Mouse (Mus musculus): ENCODE measurements around the gene Fbxo42. TPM values are rescaled to one million over a fixed set of nuclear protein-coding genes. Genes with fewer than 3 reads are reported as not detected.
"Not testable (repeated sequence)": the region's sequence is repeated elsewhere in the genome, so short reads cannot be mapped to it uniquely, and the experiment has no call there.

Fbxo42 gene
- polyA plus RNA-seq, 1 experiment from 2014 or later: 20.0 TPM

DNA sequence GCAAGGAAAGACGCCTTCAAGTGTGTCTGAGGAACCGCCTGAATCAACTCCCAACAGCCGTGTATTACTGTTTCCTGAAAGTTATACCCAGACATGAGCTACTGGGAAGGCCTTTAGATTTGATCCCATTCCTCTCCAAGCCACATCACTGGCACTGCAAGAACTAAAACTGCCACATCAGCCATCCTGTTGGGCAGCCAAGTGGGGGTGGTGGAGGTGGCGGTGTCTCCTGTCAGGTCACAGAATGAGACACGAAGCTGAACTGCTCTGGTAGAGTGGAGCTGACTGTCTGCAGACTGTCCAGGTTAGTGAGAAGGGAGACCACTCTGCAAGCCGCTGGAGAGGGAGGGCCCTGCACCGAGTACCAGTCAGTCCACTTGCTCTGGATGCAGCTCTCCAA, 25.1 kb upstream of the Fbxo42 start:
- no peak overlapping the region for H3K27ac ChIP-seq
- H3K4me1 ChIP-seq: peaks cover 20% of the 10 kb centered on the region; the same call in 1 of the 2 replicates
- H3K9ac ChIP-seq: no peak overlapping the region
- H3K9me3 ChIP-seq (replicated peaks): no peaks in the 10 kb centered on the region
- no peak for ATAC-seq
- peaks cover 18% of the 10 kb centered on the region for H3K36me3 ChIP-seq (ENCODE audit: poor library complexity, severe bottlenecking)
- H3K27me3 ChIP-seq: no peaks in the 10 kb centered on the region
- no peak overlapping the region for H3K4me3 ChIP-seq
- WGBS: 86% methylated on average over 7 of the region's 7 CpGs
- no peak overlapping the region for H3K4me2 ChIP-seq

DNA sequence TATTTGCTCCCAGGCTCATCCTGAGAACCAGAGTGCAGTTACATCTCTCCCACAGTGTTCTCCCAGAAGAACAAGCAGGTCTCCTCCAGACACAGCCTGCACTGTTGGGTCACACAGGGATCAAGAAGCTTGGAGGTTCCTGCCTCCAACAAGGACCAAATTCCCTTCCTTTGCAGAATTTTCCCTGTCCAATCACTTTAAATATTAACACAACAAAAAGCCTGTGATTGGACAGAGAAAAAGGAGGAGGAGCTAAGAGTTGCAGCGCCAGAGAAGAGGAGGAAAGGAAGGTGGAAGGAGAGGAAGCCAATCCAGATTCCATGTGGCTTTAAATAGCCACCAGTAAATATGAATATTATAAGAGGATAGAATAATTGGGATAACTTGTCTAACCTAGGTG, 24.6 kb upstream of the Fbxo42 start:
- Histone ChIP-seq H3K27me3 (no peaks in the 10 kb centered on the region), H3K4me3 (no peak overlapping the region), H3K9ac (no peak overlapping the region), H3K36me3 (ENCODE audit: poor library complexity, severe bottlenecking) (peaks cover 14% of the 10 kb centered on the region), H3K4me1 (peaks cover 20% of the 10 kb centered on the region; the same call in 1 of the 2 replicates), H3K27ac (no peak overlapping the region), H3K9me3 (replicated peaks) (no peaks in the 10 kb centered on the region), H3K4me2 (no peak overlapping the region)
- no peak for ATAC-seq
- WGBS: 30% methylated on average over 1 of the region's 1 CpGs

DNA sequence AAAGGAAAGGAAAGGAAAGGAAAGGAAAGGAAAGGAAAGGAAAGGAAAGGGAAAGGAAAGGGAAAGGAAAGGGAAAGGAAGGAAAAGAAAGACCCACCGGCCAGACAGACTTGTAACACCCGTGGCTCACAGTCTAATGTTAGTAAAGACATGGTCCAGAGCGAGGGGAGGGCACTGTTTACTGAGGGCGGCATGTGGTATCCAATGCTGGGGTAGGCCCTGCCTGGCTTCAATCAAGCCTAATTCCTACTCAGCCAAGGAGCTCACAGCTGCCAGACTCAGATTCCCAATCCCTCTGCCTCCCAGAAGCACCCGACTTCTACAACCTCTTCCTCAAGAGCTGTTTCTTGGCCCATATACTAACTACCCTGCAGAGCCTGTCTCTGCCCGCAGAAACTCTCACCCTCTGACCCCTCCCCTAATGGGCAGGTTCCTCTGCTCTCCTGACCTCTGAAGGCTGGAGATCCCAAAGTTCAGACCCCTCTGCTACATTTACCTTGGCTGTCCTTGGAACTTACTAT, 18.5 kb upstream of the Fbxo42 start:
- Histone ChIP-seq H3K4me1 (peaks cover 39% of the 10 kb centered on the region), H3K4me3 (no peak overlapping the region), H3K9me3 (replicated peaks) (no peaks in the 10 kb centered on the region), H3K27me3 (no peaks in the 10 kb centered on the region), H3K27ac (no peak overlapping the region), H3K36me3 (ENCODE audit: poor library complexity, severe bottlenecking) (peaks cover 9% of the 10 kb centered on the region), H3K4me2 (no peak overlapping the region), H3K9ac (no peak overlapping the region)
- no peak for ATAC-seq
- WGBS: 80% methylated on average over 6 of the region's 6 CpGs

DNA sequence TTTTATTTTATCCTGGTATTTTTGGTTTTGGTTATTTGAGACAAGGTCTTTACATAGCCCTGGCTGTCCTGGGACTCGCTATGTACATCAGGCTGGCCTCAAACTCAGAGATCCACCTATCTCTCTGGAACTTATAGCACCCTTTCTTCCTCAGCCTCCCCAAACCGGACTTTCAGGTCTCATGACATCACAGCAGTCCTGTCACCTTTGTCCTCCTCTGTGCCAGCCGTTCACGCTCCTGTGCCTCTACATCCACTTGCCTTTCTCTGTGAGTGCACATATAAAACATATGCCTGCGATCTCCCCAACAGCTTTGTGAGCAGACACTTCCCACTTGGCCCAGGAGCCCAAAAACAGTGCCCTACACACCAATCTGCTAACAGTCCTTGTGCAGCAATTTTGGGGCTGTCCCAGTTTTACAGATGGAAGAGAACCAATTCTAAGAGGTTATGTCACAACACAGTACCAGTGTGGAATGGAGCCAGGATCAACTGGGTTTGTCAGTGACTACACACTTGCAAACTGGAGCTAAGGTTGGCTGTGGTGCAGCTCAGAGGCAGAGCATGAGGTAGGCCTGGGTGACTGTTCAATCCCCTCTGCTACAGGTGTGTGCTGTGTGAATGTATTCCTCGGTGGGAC, 16.9 kb upstream of the Fbxo42 start:
- Histone ChIP-seq H3K27ac (0 out of 2 replicates have a peak overlapping the region, but pooled peaks have one; percentile 6), H3K4me1 (peaks cover 52% of the 10 kb centered on the region), H3K27me3 (no peaks in the 10 kb centered on the region), H3K9me3 (replicated peaks) (no peaks in the 10 kb centered on the region), H3K9ac (no peak overlapping the region), H3K4me2 (no peak overlapping the region), H3K36me3 (ENCODE audit: poor library complexity, severe bottlenecking) (peaks cover 8% of the 10 kb centered on the region), H3K4me3 (no peak overlapping the region)
- ATAC-seq: peak; percentile 38; the same call in 1 of the 2 replicates
- 78% methylated on average over 6 of the region's 6 CpGs for WGBS

DNA sequence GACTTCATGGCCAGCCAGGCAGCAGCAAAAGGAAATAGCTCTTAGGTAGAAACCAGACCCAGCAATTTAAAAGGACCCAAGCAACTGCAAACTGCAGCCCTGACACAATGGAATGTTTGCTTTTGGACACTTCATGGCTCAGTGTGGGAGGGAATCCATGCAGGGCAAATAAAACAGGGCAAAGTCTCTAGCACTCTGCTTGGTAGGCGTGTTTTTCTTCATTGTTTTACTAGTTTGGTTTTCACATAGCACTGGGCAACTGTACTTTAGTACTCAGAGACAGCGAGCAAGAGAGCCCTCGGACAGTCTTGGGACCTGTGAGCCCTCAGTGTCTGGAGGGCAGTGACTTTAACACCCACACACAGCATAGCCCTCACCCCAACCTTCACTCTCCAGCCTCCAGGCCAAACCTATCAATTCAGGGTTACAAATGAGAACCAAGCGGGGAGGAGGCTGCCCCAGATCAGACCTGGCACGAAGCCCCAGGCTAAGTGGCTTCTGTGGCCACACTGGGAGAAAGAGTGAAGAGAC, 16.1 kb upstream of the Fbxo42 start:
- H3K9me3 ChIP-seq (replicated peaks): no peaks in the 10 kb centered on the region
- peak overlapping the region; percentile 31 for H3K27ac ChIP-seq
- H3K27me3 ChIP-seq: no peaks in the 10 kb centered on the region
- H3K4me3 ChIP-seq: no peak overlapping the region
- ATAC-seq: no peak
- 0 out of 2 replicates have a peak, but pooled peaks cover under 1% of the 10 kb centered on the region for H3K36me3 ChIP-seq (ENCODE audit: poor library complexity, severe bottlenecking)
- no peak overlapping the region for H3K4me2 ChIP-seq
- 58% methylated on average over 5 of the region's 5 CpGs for WGBS
- H3K9ac ChIP-seq: peak overlapping the region; percentile 27; the same call in 1 of the 2 replicates
- peaks cover 60% of the 10 kb centered on the region for H3K4me1 ChIP-seq

DNA sequence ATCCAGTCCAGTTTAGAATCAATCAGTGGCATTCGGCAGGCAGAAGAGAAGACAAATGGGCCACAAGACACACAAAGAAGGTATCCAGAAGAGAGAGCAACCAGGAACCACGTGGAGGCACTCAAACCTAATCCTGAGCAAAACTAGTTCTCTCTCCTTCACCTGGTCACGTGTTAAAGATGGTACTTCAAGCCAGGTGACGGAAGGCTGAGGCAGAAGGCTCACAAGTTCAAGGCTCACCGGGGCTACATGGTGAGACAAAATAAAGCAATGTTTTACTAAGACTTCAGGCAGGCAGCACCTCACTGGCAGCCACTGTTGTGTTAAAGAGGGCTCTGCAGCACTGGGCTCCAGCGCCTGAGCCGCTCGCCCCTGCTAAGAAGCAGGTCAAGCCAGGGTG, 15.5 kb upstream of the Fbxo42 start:
- ATAC-seq: no peak
- peaks cover 66% of the 10 kb centered on the region for H3K4me1 ChIP-seq
- H3K27ac ChIP-seq: peak overlapping the region; percentile 31; the same call in 1 of the 2 replicates
- WGBS: 65% methylated on average over 8 of the region's 8 CpGs
- H3K27me3 ChIP-seq: no peaks in the 10 kb centered on the region
- no peak overlapping the region for H3K4me2 ChIP-seq
- no peaks in the 10 kb centered on the region for H3K9me3 ChIP-seq (replicated peaks)
- H3K4me3 ChIP-seq: no peak overlapping the region
- H3K36me3 ChIP-seq (ENCODE audit: poor library complexity, severe bottlenecking): no peaks in the 10 kb centered on the region
- H3K9ac ChIP-seq: 0 out of 2 replicates have a peak overlapping the region, but pooled peaks have one; percentile 27

DNA sequence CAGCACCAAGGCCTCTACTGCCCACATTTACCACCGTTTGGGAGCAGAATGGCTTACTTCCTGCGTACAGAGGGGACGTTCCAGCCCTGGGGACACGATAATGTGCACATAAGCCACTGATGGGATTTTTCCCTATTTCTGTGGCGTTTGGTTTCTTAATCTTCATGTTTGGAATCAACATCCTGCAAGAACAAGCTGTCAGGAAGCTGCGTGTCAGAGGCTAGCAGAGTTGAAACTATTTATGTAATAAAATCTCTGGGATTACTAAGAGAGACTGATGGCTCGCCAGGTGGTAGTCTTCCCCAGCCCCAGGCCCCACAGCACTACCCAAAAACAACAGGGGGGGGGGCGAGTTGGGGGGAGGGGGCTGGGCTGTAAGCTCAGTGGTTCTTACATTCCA, 14.5 kb upstream of the Fbxo42 start:
- Histone ChIP-seq H3K9ac (no peak overlapping the region), H3K4me1 (peaks cover 73% of the 10 kb centered on the region), H3K36me3 (ENCODE audit: poor library complexity, severe bottlenecking) (no peaks in the 10 kb centered on the region), H3K27me3 (no peaks in the 10 kb centered on the region), H3K4me2 (no peak overlapping the region), H3K9me3 (replicated peaks) (no peaks in the 10 kb centered on the region), H3K4me3 (no peak overlapping the region), H3K27ac (no peak overlapping the region)
- no peak for ATAC-seq
- WGBS: 67% methylated on average over 8 of the region's 8 CpGs

DNA sequence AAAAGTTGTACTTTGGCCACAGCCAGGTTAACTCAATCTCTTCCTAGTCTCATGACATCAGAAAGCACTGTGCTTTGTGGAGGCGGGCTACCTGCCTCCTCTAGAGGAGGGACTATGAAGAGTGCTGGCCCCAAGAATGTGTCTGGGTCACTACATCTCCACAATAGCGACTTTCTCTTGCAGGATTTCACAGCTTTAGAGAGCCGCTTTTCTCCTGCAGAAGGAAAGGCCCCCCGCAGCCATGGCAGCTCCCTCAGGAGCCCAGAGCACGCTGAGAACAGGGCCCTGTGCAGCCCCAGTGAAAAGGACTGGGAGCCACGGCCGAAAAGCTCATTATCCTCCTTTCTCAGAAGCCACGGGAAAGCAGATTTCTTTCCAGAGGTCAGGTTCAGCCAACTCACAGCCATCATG, 13.7 kb upstream of the Fbxo42 start:
- no peak for ATAC-seq
- peak overlapping the region; percentile 54; the same call in 1 of the 2 replicates for H3K27ac ChIP-seq
- H3K9ac ChIP-seq: 0 out of 2 replicates have a peak overlapping the region, but pooled peaks have one; percentile 32
- no peaks in the 10 kb centered on the region for H3K27me3 ChIP-seq
- no peaks in the 10 kb centered on the region for H3K9me3 ChIP-seq (replicated peaks)
- WGBS: 8% methylated on average over 8 of the region's 8 CpGs
- H3K4me2 ChIP-seq: peak overlapping the region; percentile 33
- H3K4me3 ChIP-seq: no peak overlapping the region
- H3K36me3 ChIP-seq (ENCODE audit: poor library complexity, severe bottlenecking): no peaks in the 10 kb centered on the region
- H3K4me1 ChIP-seq: peaks cover 81% of the 10 kb centered on the region

DNA sequence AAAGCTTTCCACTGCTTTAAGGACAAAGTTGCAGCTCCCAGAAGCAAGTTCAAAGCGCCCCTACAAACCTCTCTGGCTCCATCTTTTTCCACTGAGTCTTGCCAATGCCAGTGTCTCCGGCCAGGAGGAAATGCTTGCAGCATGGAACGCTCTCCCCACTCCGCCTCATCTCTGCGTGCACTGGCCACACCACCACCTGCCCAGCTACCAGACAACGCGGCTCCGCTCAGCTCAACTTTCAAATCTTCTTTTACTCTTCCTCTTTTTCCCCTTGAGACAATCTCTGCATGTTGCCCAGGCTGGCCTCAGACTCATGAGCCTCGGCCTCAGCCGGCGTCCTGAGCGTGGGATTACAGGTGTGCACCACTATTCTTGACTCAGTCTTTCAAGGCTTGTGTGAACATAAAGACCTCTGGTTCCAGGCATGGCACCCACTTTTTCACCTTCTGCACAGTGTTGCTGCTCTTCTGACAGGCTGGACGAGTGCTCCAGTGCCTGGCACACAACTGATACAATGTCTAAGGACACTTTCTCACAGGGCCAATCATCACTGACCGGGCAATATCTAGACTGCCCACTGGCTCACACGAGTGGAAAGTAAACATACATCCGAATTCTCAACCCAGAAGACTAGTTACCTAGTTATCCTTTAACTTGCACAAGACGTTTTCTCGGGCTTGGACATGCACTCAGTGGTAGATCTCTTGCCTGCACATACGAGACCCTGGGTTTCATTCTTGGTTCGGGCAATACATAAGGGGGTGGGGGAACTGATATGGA, 12.8 kb upstream of the Fbxo42 start:
- peaks cover 77% of the 10 kb centered on the region for H3K4me1 ChIP-seq
- H3K4me2 ChIP-seq: peak overlapping the region; percentile 33
- H3K27me3 ChIP-seq: no peaks in the 10 kb centered on the region
- no peak for ATAC-seq
- 0 out of 2 replicates have a peak overlapping the region, but pooled peaks have one; percentile 32 for H3K9ac ChIP-seq
- peak overlapping the region; percentile 54; the same call in 1 of the 2 replicates for H3K27ac ChIP-seq
- H3K9me3 ChIP-seq (replicated peaks): no peaks in the 10 kb centered on the region
- 68% methylated on average over 20 of the region's 20 CpGs for WGBS
- no peak overlapping the region for H3K4me3 ChIP-seq
- no peaks in the 10 kb centered on the region for H3K36me3 ChIP-seq (ENCODE audit: poor library complexity, severe bottlenecking)

DNA sequence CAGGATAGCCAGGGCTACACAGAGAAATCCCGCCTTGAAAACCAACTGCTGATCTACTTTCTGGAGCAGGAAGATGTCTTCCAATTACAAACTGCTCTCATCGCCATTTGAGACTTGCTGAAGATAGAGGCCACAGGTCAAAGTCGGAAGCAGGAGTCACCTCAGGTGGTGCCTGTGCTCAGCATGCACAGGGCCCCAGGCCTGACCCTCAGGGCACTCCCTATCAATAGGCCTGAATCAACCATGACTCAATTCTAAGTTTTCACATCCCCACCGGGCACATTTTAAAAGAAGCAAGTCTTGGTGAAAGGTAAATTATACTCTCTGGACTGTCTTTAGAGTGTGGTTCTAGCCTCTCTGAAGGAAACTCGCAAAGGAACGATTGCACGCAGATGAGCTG, 11.6 kb upstream of the Fbxo42 start:
- no peak for ATAC-seq
- Histone ChIP-seq H3K4me3 (no peak overlapping the region), H3K4me1 (peaks cover 69% of the 10 kb centered on the region), H3K9ac (no peak overlapping the region), H3K27me3 (no peaks in the 10 kb centered on the region), H3K4me2 (no peak overlapping the region), H3K27ac (no peak overlapping the region), H3K36me3 (ENCODE audit: poor library complexity, severe bottlenecking) (no peaks in the 10 kb centered on the region), H3K9me3 (replicated peaks) (no peaks in the 10 kb centered on the region)
- WGBS: 82% methylated on average over 7 of the region's 7 CpGs

DNA sequence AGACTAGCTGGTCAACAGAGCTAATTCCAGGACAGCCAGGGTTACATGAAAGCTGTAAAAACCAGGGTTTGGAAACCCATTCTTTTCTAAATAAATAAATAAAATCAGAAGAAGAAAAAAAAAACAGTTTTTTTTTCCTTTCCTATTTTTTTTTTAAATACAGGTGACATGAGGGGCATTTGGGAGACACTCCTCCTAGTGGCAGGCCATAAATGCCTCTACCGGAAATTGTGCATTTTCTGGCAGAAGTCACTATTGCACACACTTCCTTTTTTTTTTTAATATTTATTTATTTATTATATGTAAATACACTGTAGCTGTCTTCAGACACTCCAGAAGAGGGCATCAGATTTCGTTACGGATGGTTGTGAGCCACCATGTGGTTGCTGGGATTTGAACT, 10.0 kb upstream of the Fbxo42 start:
- not testable (repeated sequence) for H3K9me3 ChIP-seq (replicated peaks); H3K36me3 ChIP-seq (ENCODE audit: poor library complexity, severe bottlenecking); H3K27ac ChIP-seq; H3K27me3 ChIP-seq; ATAC-seq; H3K4me3 ChIP-seq; H3K9ac ChIP-seq
- H3K4me2 ChIP-seq: peak overlapping the region; percentile 94
- peaks cover 52% of the 10 kb centered on the region for H3K4me1 ChIP-seq
- 85% methylated on average over 3 of the region's 3 CpGs for WGBS

Measured in forebrain, embryonic 13.5 days (tissue).